Mouse (Mus musculus) CD4-positive, CD25-positive, alpha-beta regulatory T cell, adult 2 months (primary cell): Measurements from ENCODE around the gene Ccnl2.
"Not testable (repeated sequence)": the region's sequence is repeated elsewhere in the genome, so short reads cannot be mapped to it uniquely, and the experiment has no call there.

Experiments used
- DNase-seq: peaks from one replicate; pipeline ENCODE4 v3.0.0-alpha.2; 2012; ENCODE audit warnings: low read depth, low spot score

The Ccnl2 gene

GRCm38 (mm10) chr4:155811929-155812664, at the start of gene Ccnl2:
Gene Ccnl2 (plus strand): TSS chr4:155812489.
- peak; percentile 99 for DNase-seq

- DNase-seq, result no peak
Measured at GRCm38 (mm10) chr4:155769496-155769879, 42.8 kb upstream of the Ccnl2 start.

GRCm38 (mm10) chr4:155769880-155770512, 42.3 kb upstream of the Ccnl2 start:
- peak; percentile 88 for DNase-seq

DNA sequence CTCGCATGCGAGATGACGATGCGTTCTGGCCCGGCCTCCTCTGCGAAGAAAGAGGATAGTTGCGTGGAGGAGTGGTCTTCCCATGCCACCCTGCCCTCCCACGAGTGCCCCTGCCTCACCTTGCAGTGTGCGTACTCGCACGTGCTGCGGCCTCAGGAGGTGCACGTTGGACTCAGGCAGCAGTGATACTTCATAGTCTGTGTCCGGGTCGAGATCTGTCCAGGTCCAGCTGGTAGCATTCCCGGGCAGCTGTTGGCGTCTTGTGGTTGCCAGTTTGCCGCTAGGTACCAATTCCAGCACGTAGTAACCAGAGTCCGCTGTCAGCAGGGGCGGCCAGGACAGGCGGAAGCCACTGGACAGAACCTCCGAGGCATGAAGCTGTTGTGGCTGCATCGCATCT, 41.7 kb upstream of the Ccnl2 start:
- DNase-seq, result no peak

- DNase-seq, result no peak
Measured at GRCm38 (mm10) chr4:155771706-155772105, 40.6 kb upstream of the Ccnl2 start.

DNA sequence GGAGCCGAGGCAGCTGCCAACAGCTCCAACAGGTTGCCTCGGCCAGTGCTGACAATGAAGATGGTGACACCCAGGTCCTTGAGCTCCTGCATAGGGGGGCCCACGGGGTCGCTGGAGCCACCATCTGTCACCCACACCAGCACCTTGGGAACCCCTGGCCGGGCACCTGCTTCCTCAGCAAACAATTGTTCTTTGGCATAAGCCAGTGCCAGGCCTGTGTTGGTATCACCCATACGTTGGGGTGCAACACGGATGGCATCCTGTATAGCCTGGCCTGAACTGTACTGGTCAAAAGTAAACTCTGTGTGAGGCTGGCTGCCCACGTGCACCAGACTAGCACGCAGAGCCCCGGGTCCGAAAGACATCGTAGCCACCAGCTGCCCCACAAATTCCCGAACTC, 39.5 kb upstream of the Ccnl2 start:
- DNase-seq, result no peak

- no peak for DNase-seq
Measured at GRCm38 (mm10) chr4:155773335-155774078, 38.8 kb upstream of the Ccnl2 start.

- peak; percentile 85 for DNase-seq
Measured at GRCm38 (mm10) chr4:155774280-155774754, 38.0 kb upstream of the Ccnl2 start, which contains the start of gene Vwa1. Gene Vwa1 (minus strand): TSS chr4:155774698.

DNA sequence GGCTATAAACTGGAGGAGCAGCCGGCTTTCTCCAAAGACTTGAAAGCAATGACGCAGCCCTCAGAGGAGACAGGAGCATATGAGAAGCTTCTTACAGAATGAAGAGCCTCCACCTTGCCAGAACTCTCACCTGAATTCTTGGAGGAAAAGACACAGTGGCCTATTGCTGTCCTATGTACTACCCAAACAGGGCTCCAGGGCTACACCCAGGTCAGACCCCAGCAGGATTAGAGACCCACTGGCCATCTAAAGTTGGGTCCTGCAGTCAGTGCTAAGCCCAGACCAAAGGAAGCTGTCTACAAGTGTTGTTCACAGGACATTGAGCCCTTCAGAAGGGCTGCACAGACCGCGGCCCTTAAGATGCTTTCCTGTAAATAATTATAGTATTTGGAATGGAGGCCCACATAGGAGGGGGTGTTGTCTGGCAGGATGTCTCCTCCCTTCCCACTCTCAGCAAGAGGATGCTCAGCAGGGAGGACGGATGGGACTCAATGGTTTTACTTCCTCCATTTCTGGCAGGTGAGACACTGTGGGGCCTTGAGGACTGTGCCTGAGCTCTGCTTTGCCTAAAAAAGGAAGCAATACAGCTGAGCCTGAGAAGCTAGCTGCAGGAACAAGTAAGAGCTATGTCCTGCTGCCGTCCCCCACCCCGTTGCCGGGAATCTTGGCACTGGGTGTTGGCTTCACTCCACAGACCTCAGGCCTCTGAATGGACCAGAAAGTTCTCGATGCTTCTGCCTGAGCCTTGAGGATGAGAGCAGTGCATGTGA, 37.1 kb upstream of the Ccnl2 start:
- DNase-seq, result no peak

DNA sequence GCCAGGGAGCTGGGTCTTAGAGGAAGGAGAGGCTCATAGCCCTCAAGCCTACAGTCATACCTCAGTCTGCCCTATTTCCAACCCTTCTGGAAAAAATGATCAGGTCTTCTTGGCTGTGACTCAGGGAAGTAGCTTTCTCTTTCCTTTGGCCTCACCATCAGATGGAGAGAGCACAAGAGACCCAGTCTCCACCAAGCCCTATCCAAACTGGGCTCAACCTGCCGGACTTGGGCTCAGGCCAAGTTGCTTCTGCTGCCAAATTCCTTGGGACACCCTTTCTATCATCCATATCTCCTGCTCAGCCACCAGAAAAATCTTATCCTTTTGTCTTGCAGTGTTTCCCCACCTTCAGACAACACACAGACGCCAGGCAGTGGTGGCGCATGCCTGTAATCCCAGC, 36.4 kb upstream of the Ccnl2 start:
- no peak for DNase-seq

DNA sequence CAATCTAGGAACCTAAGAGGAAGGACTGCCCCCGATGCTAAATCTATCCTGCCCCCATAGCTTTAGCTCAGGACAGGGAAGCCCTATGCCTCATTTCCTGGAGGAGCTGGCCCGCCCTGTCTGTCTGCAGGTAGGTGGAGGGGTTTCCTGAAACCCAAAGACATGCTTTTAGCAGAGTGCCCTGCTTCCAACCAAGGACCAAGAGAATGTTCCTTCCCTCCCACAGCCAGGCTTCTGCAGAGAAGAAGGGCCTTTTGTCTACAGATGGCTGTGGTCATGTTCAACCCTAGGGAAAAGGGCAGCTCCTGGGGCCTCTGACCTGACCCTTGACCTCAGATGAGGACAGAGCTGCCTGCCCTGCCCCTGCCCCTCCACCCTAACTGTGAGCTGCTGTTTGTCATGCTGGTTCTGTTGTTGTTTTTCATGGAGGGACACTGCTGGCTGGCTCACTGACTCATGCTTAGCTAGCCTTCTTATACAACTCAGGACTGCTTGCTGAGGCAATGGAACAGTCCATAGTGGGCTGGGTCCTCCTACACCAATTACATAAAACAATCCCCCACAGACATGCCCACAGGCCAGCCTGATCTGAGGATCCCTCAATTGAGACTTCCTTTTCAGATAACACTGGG, 35.5 kb upstream of the Ccnl2 start:
- DNase-seq, result no peak

GRCm38 (mm10) chr4:155777816-155778215, 34.5 kb upstream of the Ccnl2 start:
- DNase-seq, result no peak

DNA sequence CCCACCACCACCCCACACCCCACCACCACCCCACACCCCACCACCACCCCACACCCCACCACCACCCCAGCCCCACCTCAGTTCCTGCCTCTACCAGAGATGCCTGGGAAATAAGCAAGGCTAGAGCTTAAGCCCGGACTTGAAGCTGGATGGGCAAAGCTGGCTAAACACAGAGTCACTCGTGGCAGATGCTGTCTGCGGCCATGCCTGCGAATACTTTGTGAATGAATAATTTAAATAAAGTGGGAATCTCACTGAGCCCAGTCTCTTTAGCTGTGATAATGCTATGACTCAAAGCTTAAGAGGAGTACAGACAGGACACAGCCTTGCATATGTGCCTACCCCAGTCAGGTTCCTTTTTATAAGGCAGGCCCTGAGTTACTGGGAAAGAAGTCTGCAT, 32.8 kb upstream of the Ccnl2 start:
- no peak for DNase-seq

- DNase-seq, result no peak
Measured at GRCm38 (mm10) chr4:155780895-155781294, 31.4 kb upstream of the Ccnl2 start.

- no peak for DNase-seq
Measured at GRCm38 (mm10) chr4:155783486-155784080, 28.7 kb upstream of the Ccnl2 start.

GRCm38 (mm10) chr4:155784081-155784701, 28.1 kb upstream of the Ccnl2 start:
- peak; percentile 73 for DNase-seq

- no peak for DNase-seq
Measured at GRCm38 (mm10) chr4:155785246-155785645, 27.0 kb upstream of the Ccnl2 start.

DNA sequence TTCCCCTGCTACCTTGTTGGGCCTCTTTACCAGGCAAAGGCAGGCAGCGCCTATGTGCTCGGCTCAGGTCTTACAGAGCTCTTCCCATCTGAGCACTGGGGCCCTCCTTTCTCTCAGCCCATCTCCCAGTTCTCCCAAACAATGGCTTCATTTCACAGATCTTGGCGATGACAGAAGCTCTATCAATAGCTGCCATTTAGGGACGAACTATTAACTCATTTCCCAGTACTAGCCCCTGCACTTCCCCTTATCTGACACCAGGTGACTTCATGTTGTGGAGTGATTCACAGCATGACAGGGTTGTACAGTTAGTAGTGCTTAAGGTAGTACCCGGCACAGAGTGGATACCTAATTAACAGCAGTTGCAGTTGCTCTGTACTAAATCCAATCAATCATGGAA, 26.5 kb upstream of the Ccnl2 start, which contains the start of gene Tmem88b:
TSS of gene Tmem88b (minus strand) at position 56 of the 400 bp plus-strand sequence.
- DNase-seq, result no peak

GRCm38 (mm10) chr4:155788300-155788699, 24.0 kb upstream of the Ccnl2 start:
- DNase-seq, result no peak

- not testable (repeated sequence) for DNase-seq
Measured at GRCm38 (mm10) chr4:155788833-155789232, 23.5 kb upstream of the Ccnl2 start.
